Mouse (Mus musculus): Measurements from ENCODE around the gene Radil.

Gene Radil

GRCm38 (mm10) chr5:142537286-142537685 is 13.6 kb downstream of the Radil start:
- no peak for DNase-seq (ENCODE audit: low spot score)

GRCm38 (mm10) chr5:142535388-142535787 is 15.5 kb downstream of the Radil start:
- no peak for DNase-seq (ENCODE audit: low spot score)

GRCm38 (mm10) chr5:142529915-142530314 is 21.0 kb downstream of the Radil start, which contains the start of gene Papolb:
Gene Papolb, minus strand, starts transcription at chr5:142530076.
- no peak for DNase-seq (ENCODE audit: low spot score)

- DNase-seq (ENCODE audit: low spot score) = no peak
These were observed 26.0 kb downstream of the Radil start for GRCm38 (mm10) chr5:142524711-142525464.

GRCm38 (mm10) chr5:142521195-142521866 is 29.6 kb downstream of the Radil start:
- DNase-seq (ENCODE audit: low spot score) = no peak

- no peak for DNase-seq (ENCODE audit: low spot score)
These were observed 30.5 kb downstream of the Radil start for GRCm38 (mm10) chr5:142520360-142520759.

- DNase-seq (ENCODE audit: low spot score) = no peak
These were observed 31.9 kb downstream of the Radil start for GRCm38 (mm10) chr5:142518973-142519372.

GRCm38 (mm10) chr5:142512112-142512511 is 38.8 kb downstream of the Radil start:
- no peak for DNase-seq (ENCODE audit: low spot score)

- DNase-seq (ENCODE audit: low spot score) = no peak
These were observed 40.9 kb downstream of the Radil start for GRCm38 (mm10) chr5:142510061-142510414.

- no peak for DNase-seq (ENCODE audit: low spot score)
These were observed 41.5 kb downstream of the Radil start for GRCm38 (mm10) chr5:142509141-142510060.

GRCm38 (mm10) chr5:142505695-142506423 is 45.0 kb downstream of the Radil start:
- no peak for DNase-seq (ENCODE audit: low spot score)

- DNase-seq (ENCODE audit: low spot score) = no peak
These were observed 46.7 kb downstream of the Radil start for GRCm38 (mm10) chr5:142504175-142504574.

GRCm38 (mm10) chr5:142502414-142502813 is 48.5 kb downstream of the Radil start:
- DNase-seq (ENCODE audit: low spot score) = peak; percentile 70

- no peak for DNase-seq (ENCODE audit: low spot score)
These were observed 50.0 kb downstream of the Radil start for GRCm38 (mm10) chr5:142500918-142501317.

GRCm38 (mm10) chr5:142498964-142499363 is 51.9 kb downstream of the Radil start:
- no peak for DNase-seq (ENCODE audit: low spot score)

- no peak for DNase-seq (ENCODE audit: low spot score)
These were observed 55.4 kb downstream of the Radil start for GRCm38 (mm10) chr5:142495321-142496096.

- no peak for DNase-seq (ENCODE audit: low spot score)
These were observed 57.6 kb downstream of the Radil start for GRCm38 (mm10) chr5:142493307-142493706.

GRCm38 (mm10) chr5:142489955-142490707 is 60.8 kb downstream of the Radil start:
- no peak for DNase-seq (ENCODE audit: low spot score)

- no peak for DNase-seq (ENCODE audit: low spot score)
These were observed 64.2 kb downstream of the Radil start for GRCm38 (mm10) chr5:142486654-142487053.

- DNase-seq (ENCODE audit: low spot score) = no peak
These were observed 67.3 kb downstream of the Radil start for GRCm38 (mm10) chr5:142483581-142483980.
